Mouse (Mus musculus): ENCODE measurements around the gene Dennd6a. TPM values are rescaled to one million over a fixed set of nuclear protein-coding genes. Genes with fewer than 3 reads are reported as not detected.

Gene Dennd6a
- polyA plus RNA-seq, 1 experiment from 2014 or later: 26.4 TPM

GRCm38 (mm10) chr14:26591353-26591752, 17.7 kb downstream of the Dennd6a start:
- no peaks in the 10 kb centered on the region for H3K36me3 ChIP-seq (ENCODE audit: control insufficient read depth, insufficient read depth, low read length)
- H3K27me3 ChIP-seq (ENCODE audit: control insufficient read depth, insufficient read depth, low read depth, low read length): no peaks in the 10 kb centered on the region
- no peak overlapping the region for H3K27ac ChIP-seq (ENCODE audit: low read length)
- no peak overlapping the region for H3K4me2 ChIP-seq (ENCODE audit: low read depth, low read length)
- H3K4me3 ChIP-seq (ENCODE audit: low read length): no peak overlapping the region
- H3K9ac ChIP-seq (ENCODE audit: low read length): no peak overlapping the region
- ATAC-seq (ENCODE audit: low read depth): no peak
- H3K9me3 ChIP-seq (ENCODE audit: control insufficient read depth, low read length): no peaks in the 10 kb centered on the region
- H3K4me1 ChIP-seq (replicated peaks; ENCODE audit: control insufficient read depth, insufficient read depth, low read length): peaks cover 7% of the 10 kb centered on the region

- Histone ChIP-seq H3K9ac (ENCODE audit: low read length) (no peak overlapping the region), H3K9me3 (ENCODE audit: control insufficient read depth, low read length) (peaks cover 5% of the 10 kb centered on the region), H3K4me3 (ENCODE audit: low read length) (no peak overlapping the region), H3K27me3 (ENCODE audit: control insufficient read depth, insufficient read depth, low read depth, low read length) (no peaks in the 10 kb centered on the region), H3K4me2 (ENCODE audit: low read depth, low read length) (no peak overlapping the region), H3K4me1 (replicated peaks; ENCODE audit: control insufficient read depth, insufficient read depth, low read length) (no peaks in the 10 kb centered on the region; the same call in 1 of the 2 replicates), H3K27ac (ENCODE audit: low read length) (no peak overlapping the region), H3K36me3 (ENCODE audit: control insufficient read depth, insufficient read depth, low read length) (peaks cover 12% of the 10 kb centered on the region)
- no peak for ATAC-seq (ENCODE audit: low read depth)
- 49% methylated on average over 2 of the region's 2 CpGs for WGBS
Observed at GRCm38 (mm10) chr14:26593281-26593895, 19.7 kb downstream of the Dennd6a start.

GRCm38 (mm10) chr14:26595167-26595566, 21.5 kb downstream of the Dennd6a start:
- peaks cover 22% of the 10 kb centered on the region for H3K36me3 ChIP-seq (ENCODE audit: control insufficient read depth, insufficient read depth, low read length)
- no peaks in the 10 kb centered on the region; the same call in 1 of the 2 replicates for H3K4me1 ChIP-seq (replicated peaks; ENCODE audit: control insufficient read depth, insufficient read depth, low read length)
- ATAC-seq (ENCODE audit: low read depth): no peak
- no peak overlapping the region for H3K4me3 ChIP-seq (ENCODE audit: low read length)
- WGBS: 89% methylated on average over 7 of the region's 7 CpGs
- H3K4me2 ChIP-seq (ENCODE audit: low read depth, low read length): no peak overlapping the region
- H3K9me3 ChIP-seq (ENCODE audit: control insufficient read depth, low read length): peaks cover 5% of the 10 kb centered on the region
- H3K27me3 ChIP-seq (ENCODE audit: control insufficient read depth, insufficient read depth, low read depth, low read length): no peaks in the 10 kb centered on the region
- no peak overlapping the region for H3K27ac ChIP-seq (ENCODE audit: low read length)
- no peak overlapping the region for H3K9ac ChIP-seq (ENCODE audit: low read length)

GRCm38 (mm10) chr14:26595695-26596365, 22.2 kb downstream of the Dennd6a start:
- Histone ChIP-seq H3K9me3 (ENCODE audit: control insufficient read depth, low read length) (peaks cover 5% of the 10 kb centered on the region), H3K4me2 (ENCODE audit: low read depth, low read length) (no peak overlapping the region), H3K9ac (ENCODE audit: low read length) (no peak overlapping the region), H3K27me3 (ENCODE audit: control insufficient read depth, insufficient read depth, low read depth, low read length) (no peaks in the 10 kb centered on the region), H3K27ac (ENCODE audit: low read length) (no peak overlapping the region), H3K4me1 (replicated peaks; ENCODE audit: control insufficient read depth, insufficient read depth, low read length) (no peaks in the 10 kb centered on the region; the same call in 1 of the 2 replicates), H3K36me3 (ENCODE audit: control insufficient read depth, insufficient read depth, low read length) (peaks cover 22% of the 10 kb centered on the region), H3K4me3 (ENCODE audit: low read length) (no peak overlapping the region)
- WGBS: 64% methylated on average over 5 of the region's 5 CpGs
- no peak for ATAC-seq (ENCODE audit: low read depth)

- Histone ChIP-seq H3K36me3 (ENCODE audit: control insufficient read depth, insufficient read depth, low read length) (peaks cover 27% of the 10 kb centered on the region), H3K27me3 (ENCODE audit: control insufficient read depth, insufficient read depth, low read depth, low read length) (no peaks in the 10 kb centered on the region), H3K4me1 (replicated peaks; ENCODE audit: control insufficient read depth, insufficient read depth, low read length) (no peaks in the 10 kb centered on the region), H3K9ac (ENCODE audit: low read length) (no peak overlapping the region), H3K4me2 (ENCODE audit: low read depth, low read length) (no peak overlapping the region), H3K4me3 (ENCODE audit: low read length) (no peak overlapping the region), H3K9me3 (ENCODE audit: control insufficient read depth, low read length) (no peaks in the 10 kb centered on the region), H3K27ac (ENCODE audit: low read length) (no peak overlapping the region)
- no peak for ATAC-seq (ENCODE audit: low read depth)
- WGBS: 75% methylated on average over 4 of the region's 4 CpGs
Observed at GRCm38 (mm10) chr14:26605354-26605753, 31.7 kb downstream of the Dennd6a start.

- Histone ChIP-seq H3K4me2 (ENCODE audit: low read depth, low read length) (no peak overlapping the region), H3K27me3 (ENCODE audit: control insufficient read depth, insufficient read depth, low read depth, low read length) (no peaks in the 10 kb centered on the region), H3K9me3 (ENCODE audit: control insufficient read depth, low read length) (no peaks in the 10 kb centered on the region), H3K4me1 (replicated peaks; ENCODE audit: control insufficient read depth, insufficient read depth, low read length) (no peaks in the 10 kb centered on the region), H3K9ac (ENCODE audit: low read length) (no peak overlapping the region), H3K27ac (ENCODE audit: low read length) (no peak overlapping the region), H3K4me3 (ENCODE audit: low read length) (no peak overlapping the region), H3K36me3 (ENCODE audit: control insufficient read depth, insufficient read depth, low read length) (peaks cover 30% of the 10 kb centered on the region)
- no peak for ATAC-seq (ENCODE audit: low read depth)
- 92% methylated on average over 1 of the region's 1 CpGs for WGBS
Observed at GRCm38 (mm10) chr14:26609674-26610073, 36.0 kb downstream of the Dennd6a start.

- WGBS: 93% methylated on average over 4 of the region's 4 CpGs
- Histone ChIP-seq H3K4me1 (replicated peaks; ENCODE audit: control insufficient read depth, insufficient read depth, low read length) (no peaks in the 10 kb centered on the region), H3K36me3 (ENCODE audit: control insufficient read depth, insufficient read depth, low read length) (peaks cover 28% of the 10 kb centered on the region)
Observed at GRCm38 (mm10) chr14:26610689-26611088, 37.0 kb downstream of the Dennd6a start.

GRCm38 (mm10) chr14:26625301-26625700, 51.6 kb downstream of the Dennd6a start:
- H3K9ac ChIP-seq (ENCODE audit: low read length): no peak overlapping the region
- H3K4me1 ChIP-seq (replicated peaks; ENCODE audit: control insufficient read depth, insufficient read depth, low read length): no peaks in the 10 kb centered on the region
- no peak for ATAC-seq (ENCODE audit: low read depth)
- WGBS: 54% methylated on average over 4 of the region's 4 CpGs
- H3K27me3 ChIP-seq (ENCODE audit: control insufficient read depth, insufficient read depth, low read depth, low read length): no peaks in the 10 kb centered on the region
- no peak overlapping the region for H3K4me2 ChIP-seq (ENCODE audit: low read depth, low read length)
- no peak overlapping the region for H3K4me3 ChIP-seq (ENCODE audit: low read length)
- H3K36me3 ChIP-seq (ENCODE audit: control insufficient read depth, insufficient read depth, low read length): peaks cover 37% of the 10 kb centered on the region
- H3K9me3 ChIP-seq (ENCODE audit: control insufficient read depth, low read length): no peaks in the 10 kb centered on the region
- H3K27ac ChIP-seq (ENCODE audit: low read length): no peak overlapping the region

More at GRCm38 (mm10) chr14:26610689-26611088, 37.0 kb downstream of the Dennd6a start:
- Histone ChIP-seq H3K4me2 (ENCODE audit: low read depth, low read length) (no peak overlapping the region), H3K27ac (ENCODE audit: low read length) (no peak overlapping the region), H3K9ac (ENCODE audit: low read length) (no peak overlapping the region), H3K4me3 (ENCODE audit: low read length) (no peak overlapping the region), H3K9me3 (ENCODE audit: control insufficient read depth, low read length) (no peaks in the 10 kb centered on the region), H3K27me3 (ENCODE audit: control insufficient read depth, insufficient read depth, low read depth, low read length) (no peaks in the 10 kb centered on the region)
- no peak for ATAC-seq (ENCODE audit: low read depth)

GRCm38 (mm10) chr14:26626605-26627140, 53.0 kb downstream of the Dennd6a start:
- no peak overlapping the region for H3K4me3 ChIP-seq (ENCODE audit: low read length)
- peaks cover 39% of the 10 kb centered on the region for H3K36me3 ChIP-seq (ENCODE audit: control insufficient read depth, insufficient read depth, low read length)
- H3K4me1 ChIP-seq (replicated peaks; ENCODE audit: control insufficient read depth, insufficient read depth, low read length): no peaks in the 10 kb centered on the region
- H3K4me2 ChIP-seq (ENCODE audit: low read depth, low read length): no peak overlapping the region
- 87% methylated on average over 5 of the region's 5 CpGs for WGBS
- H3K27me3 ChIP-seq (ENCODE audit: control insufficient read depth, insufficient read depth, low read depth, low read length): no peaks in the 10 kb centered on the region
- ATAC-seq (ENCODE audit: low read depth): no peak
- no peaks in the 10 kb centered on the region for H3K9me3 ChIP-seq (ENCODE audit: control insufficient read depth, low read length)
- no peak overlapping the region for H3K27ac ChIP-seq (ENCODE audit: low read length)
- H3K9ac ChIP-seq (ENCODE audit: low read length): no peak overlapping the region

All from lung, embryonic 16.5 days (tissue).